Mouse (Mus musculus) heart, embryonic 14.5 days (tissue): ENCODE measurements around the gene Fcgr1. TPM values are rescaled to one million over a fixed set of nuclear protein-coding genes. Genes with fewer than 3 reads are reported as not detected.
"Not testable (repeated sequence)": the region's sequence is repeated elsewhere in the genome, so short reads cannot be mapped to it uniquely, and the experiment has no call there.

Experiments
- ATAC-seq: fragments of 200-750 bp; cut with Nextera tagmentation; 2 replicates; pipeline ENCODE4 v1.8.0; 2017; ENCODE audit warnings: low read depth, moderate TSS enrichment; ENCODE audit not compliant: insufficient number of reproducible peaks, insufficient read depth, low FRiP score
- H3K27ac ChIP-seq, 2 experiments: fragments of 200-500 bp in 1 of 2; fragments of 300-500 bp in 1 of 2; sonication (generic) in 1 of 2; replicated peaks in 1 of 2; 2 replicates each; pipeline ENCODE4 v1.5.1; 2012 to 2014; ENCODE audit warnings: low read depth in 2 of 2, low read length in 2 of 2, control low read depth in 1 of 2, mild to moderate bottlenecking in 1 of 2, mixed read lengths in 1 of 2; ENCODE audit not compliant: control insufficient read depth in 1 of 2, insufficient read depth in 1 of 2
- H3K27me3 ChIP-seq: fragments of 300-500 bp; sonication (generic); 2 replicates; pipeline ENCODE4 v1.6.1; 2014; ENCODE audit warnings: mild to moderate bottlenecking, low read length, control low read depth; ENCODE audit not compliant: control insufficient read depth, insufficient read depth
- H3K36me3 ChIP-seq: fragments of 300-500 bp; sonication (generic); 2 replicates; pipeline ENCODE4 v1.6.1; 2014; ENCODE audit warnings: mild to moderate bottlenecking, control low read depth, low read length, mixed read lengths; ENCODE audit not compliant: control insufficient read depth, insufficient read depth
- H3K4me1 ChIP-seq, 2 experiments: fragments of 200-500 bp in 1 of 2; fragments of 300-500 bp in 1 of 2; sonication (generic) in 1 of 2; 2 replicates each; pipeline ENCODE4 v1.6.1; 2012 to 2014; ENCODE audit warnings: low read length in 2 of 2, control low read depth in 1 of 2, mixed read lengths in 1 of 2; ENCODE audit not compliant: control insufficient read depth in 2 of 2, insufficient read depth in 2 of 2
- H3K4me2 ChIP-seq: fragments of 300-500 bp; sonication (generic); 2 replicates; pipeline ENCODE4 v1.6.1; 2014; ENCODE audit warnings: mild to moderate bottlenecking, low read length
- H3K4me3 ChIP-seq, 2 experiments: fragments of 200-500 bp in 1 of 2; fragments of 300-500 bp in 1 of 2; sonication (generic) in 1 of 2; 2 replicates each; pipeline ENCODE4 v1.5.1; 2012 to 2014; ENCODE audit warnings: low read length in 2 of 2, mild to moderate bottlenecking in 2 of 2, control low read depth in 1 of 2, low read depth in 1 of 2, moderate library complexity in 1 of 2; ENCODE audit not compliant: control insufficient read depth in 1 of 2, insufficient read depth in 1 of 2
- H3K9ac ChIP-seq: fragments of 300-500 bp; sonication (generic); 2 replicates; pipeline ENCODE4 v1.6.1; 2014; ENCODE audit warnings: mild to moderate bottlenecking, low read length
- H3K9me3 ChIP-seq: fragments of 300-500 bp; sonication (generic); 2 replicates; pipeline ENCODE4 v1.6.1; 2016; ENCODE audit warnings: low read length, control low read depth; ENCODE audit not compliant: control insufficient read depth
- WGBS: fragments of 180-500 bp; shearing (Covaris S2); extraction: QIAGEN DNeasy Blood & Tissue Kit; methylation state at CpG from one replicate; pipeline ENCODE4 v1.1.7; 2014; 5-methylcytosine and 5-hydroxymethylcytosine counted together
- polyA plus RNA-seq: library from polyadenylated mRNA; unstranded; fragments of >200 nt; fragmentation: Nextera tagmentation; extraction: Ambion mirVana; gene quantifications from 2 replicates; pipeline ENCODE4 v1.2.1, GENCODE M21; 2014

Gene Fcgr1
- polyA plus RNA-seq, 1 experiment from 2014 or later, result 2.1 TPM

DNA sequence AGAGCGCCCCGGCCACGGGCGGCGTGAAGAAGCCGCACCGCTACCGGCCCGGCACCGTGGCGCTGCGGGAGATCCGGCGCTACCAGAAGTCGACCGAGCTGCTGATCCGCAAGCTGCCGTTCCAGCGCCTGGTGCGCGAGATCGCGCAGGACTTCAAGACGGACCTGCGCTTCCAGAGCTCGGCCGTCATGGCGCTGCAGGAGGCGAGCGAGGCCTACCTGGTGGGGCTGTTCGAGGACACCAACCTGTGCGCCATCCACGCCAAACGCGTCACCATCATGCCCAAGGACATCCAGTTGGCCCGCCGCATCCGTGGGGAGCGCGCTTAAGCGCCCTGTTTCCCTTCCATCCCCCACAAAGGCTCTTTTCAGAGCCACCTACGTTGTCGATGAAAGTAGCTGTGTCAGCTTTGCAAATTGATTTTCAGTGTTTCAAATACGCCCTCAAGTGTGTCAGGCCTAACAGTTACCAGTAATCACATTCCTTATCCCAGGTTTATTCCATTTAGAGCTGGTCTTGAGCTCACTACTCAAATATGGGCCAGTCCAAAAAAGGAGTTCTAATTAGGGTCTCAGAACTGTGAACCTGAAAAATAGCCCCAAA lies 24.9 kb downstream of the Fcgr1 start:
- ATAC-seq, result 0 out of 2 replicates have a peak, but pooled peaks have one; percentile 11
- 2% methylated on average over 9 of the region's 44 CpGs for WGBS
- peak overlapping the region; percentile 95 for H3K4me2 ChIP-seq
- not testable (repeated sequence) for H3K9me3 ChIP-seq, H3K36me3 ChIP-seq, H3K27me3 ChIP-seq
- H3K4me1 ChIP-seq, result peaks cover 7 to 13% of the 10 kb centered on the region in 2 experiments
- H3K4me3 ChIP-seq, result peak overlapping the region; percentile 49 to 53
- peak overlapping the region; percentile 79 for H3K9ac ChIP-seq
- peak overlapping the region; percentile 87 to 95 for H3K27ac ChIP-seq

DNA sequence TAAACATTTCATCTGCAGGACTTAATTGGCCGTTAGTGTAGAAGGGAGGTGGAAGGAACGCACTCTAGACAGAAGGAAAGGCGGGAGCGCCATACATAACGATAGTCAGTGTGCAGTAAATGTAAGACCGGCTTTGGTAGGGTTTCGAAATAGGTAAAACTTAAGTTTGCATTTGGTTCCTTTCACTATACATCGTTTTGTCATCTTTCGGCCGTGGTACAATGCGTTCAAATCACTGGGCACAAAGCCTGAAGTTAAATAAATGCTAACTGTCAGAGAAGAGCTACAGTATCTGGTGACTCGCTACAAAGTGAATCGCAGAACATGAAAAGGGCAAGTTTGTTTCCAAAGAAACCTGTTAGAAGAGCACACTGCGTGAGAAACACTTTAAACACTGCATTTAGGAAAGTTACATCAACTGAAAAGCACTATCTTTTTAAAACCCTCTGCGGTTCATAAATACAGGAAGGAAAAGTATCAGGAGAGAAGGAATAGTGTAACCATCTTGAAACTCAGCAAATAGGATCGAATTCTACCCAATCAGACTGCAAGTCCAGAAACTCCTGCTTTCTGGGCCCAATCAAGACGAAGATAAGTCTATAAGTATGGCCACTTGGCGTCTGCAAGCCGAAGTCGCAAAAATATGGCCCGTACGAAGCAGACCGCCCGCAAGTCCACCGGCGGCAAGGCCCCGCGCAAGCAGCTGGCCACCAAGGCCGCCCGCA lies 25.6 kb downstream of the Fcgr1 start, which contains the start of gene Hist2h3b:
Gene Hist2h3b, plus strand, starts transcription at position 604 of the 725 bp plus-strand sequence.
- 28% methylated on average over 28 of the region's 30 CpGs for WGBS
- H3K4me3 ChIP-seq, result peak within 1 kb of the TSS; percentile 49 to 53
- H3K4me2 ChIP-seq, result peak within 1 kb of the TSS; percentile 95
- no peaks in the 10 kb centered on the region for H3K36me3 ChIP-seq
- no peaks in the 10 kb centered on the region for H3K27me3 ChIP-seq
- H3K9ac ChIP-seq, result peak within 1 kb of the TSS; percentile 79
- H3K27ac ChIP-seq, result peak within 1 kb of the TSS; percentile 87 to 95
- H3K4me1 ChIP-seq, result peaks cover 10 to 13% of the 10 kb centered on the region in 2 experiments
- ATAC-seq, result peak; percentile 60
- no peaks in the 10 kb centered on the region for H3K9me3 ChIP-seq

DNA sequence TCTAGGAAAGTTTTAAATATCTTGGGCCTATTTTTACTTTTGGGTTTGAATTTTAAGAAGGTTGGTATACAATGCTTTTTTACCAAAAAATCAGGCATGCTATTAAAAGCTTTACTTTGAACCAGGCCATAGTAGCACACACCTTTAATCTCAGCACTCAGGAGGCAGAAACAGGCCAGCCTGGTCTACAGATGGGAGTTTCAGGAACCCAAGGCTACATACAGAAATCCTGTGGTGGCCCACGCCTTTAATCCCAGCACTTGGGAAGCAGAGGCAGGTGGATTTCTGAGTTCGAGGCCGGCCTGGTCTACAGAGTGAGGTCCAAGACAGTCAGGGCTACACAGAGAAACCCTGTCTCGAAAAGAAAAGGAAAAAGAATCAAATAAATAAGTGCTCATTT lies 26.2 kb downstream of the Fcgr1 start:
- Histone ChIP-seq H3K4me1 (peaks cover 10 to 13% of the 10 kb centered on the region in 2 experiments), H3K9me3 (no peaks in the 10 kb centered on the region), H3K9ac (no peak overlapping the region), H3K27ac (peak overlapping the region in 1 of 2 experiments; percentile 87; a peak in 2 of 4 replicates), H3K27me3 (no peaks in the 10 kb centered on the region), H3K4me2 (peak overlapping the region; percentile 95; the same call in 1 of the 2 replicates), H3K4me3 (no peak overlapping the region), H3K36me3 (no peaks in the 10 kb centered on the region)
- WGBS, result 80% methylated on average over 4 of the region's 4 CpGs
- no peak for ATAC-seq

DNA sequence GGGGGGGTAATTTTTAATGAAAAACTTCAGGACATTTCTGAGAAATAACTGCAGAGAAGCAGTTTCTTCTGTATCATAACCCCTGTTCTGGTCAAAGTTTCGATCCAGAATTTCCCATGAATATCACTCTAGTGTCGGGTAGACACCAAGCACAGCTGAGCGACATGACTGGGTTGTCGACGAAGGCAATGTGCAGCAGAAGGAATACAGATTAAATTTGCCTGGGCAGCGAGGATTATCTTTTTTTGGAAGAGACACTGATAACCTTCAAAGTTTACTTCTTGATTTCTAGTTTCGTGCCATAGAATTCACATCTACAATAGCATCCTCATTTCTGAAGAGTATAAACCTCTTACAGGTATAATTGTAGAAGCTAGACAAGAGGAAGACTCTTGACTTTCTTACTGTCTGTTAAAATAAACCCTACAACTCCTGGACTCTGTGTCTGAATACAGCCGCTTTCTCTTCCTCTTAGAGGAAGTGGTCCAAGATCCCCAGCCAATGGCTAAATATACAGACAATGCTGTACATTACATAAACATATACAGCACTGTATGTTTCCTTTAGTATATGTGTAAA lies 27.5 kb downstream of the Fcgr1 start:
- H3K27ac ChIP-seq, result no peak overlapping the region
- peaks cover 15 to 19% of the 10 kb centered on the region in 2 experiments for H3K4me1 ChIP-seq
- no peaks in the 10 kb centered on the region for H3K9me3 ChIP-seq
- no peak for ATAC-seq
- no peak overlapping the region for H3K4me3 ChIP-seq
- no peak overlapping the region for H3K9ac ChIP-seq
- no peaks in the 10 kb centered on the region for H3K27me3 ChIP-seq
- whole genome bisulfite sequencing, result 59% methylated on average over 8 of the region's 8 CpGs
- H3K4me2 ChIP-seq, result no peak overlapping the region
- no peaks in the 10 kb centered on the region for H3K36me3 ChIP-seq

DNA sequence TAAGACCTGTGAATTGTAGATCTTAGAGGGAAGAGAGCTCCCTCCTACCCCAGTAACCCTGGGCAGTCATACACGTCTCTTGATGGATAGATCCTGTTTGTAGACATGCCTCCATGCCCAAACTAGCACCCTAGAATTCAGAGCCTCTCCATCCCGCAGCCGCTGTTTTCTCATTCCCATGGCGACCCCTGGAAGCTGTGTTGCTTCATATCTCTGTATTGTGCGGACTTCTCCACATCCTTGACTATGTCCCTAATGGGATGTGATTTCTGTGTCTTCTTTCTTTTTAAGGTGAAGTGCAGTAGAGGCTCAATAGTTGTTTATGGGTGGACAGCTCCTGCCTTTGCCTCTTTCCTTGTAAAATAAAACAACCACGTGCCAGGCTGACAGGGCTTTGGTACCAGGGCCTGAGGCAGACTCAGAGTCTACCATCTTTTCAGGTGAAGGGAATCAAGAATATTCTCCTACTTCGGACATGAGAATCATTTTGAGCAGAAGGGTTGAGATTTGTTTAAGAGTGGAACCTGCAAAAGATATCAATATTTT lies 29.3 kb downstream of the Fcgr1 start:
- Histone ChIP-seq H3K36me3 (no peaks in the 10 kb centered on the region), H3K27me3 (no peaks in the 10 kb centered on the region), H3K27ac (peak overlapping the region; percentile 97 to 99), H3K4me2 (peak overlapping the region; percentile 71), H3K9ac (peak overlapping the region; percentile 82), H3K4me3 (peak overlapping the region in 1 of 2 experiments; percentile 54; a peak in 2 of 4 replicates), H3K9me3 (no peaks in the 10 kb centered on the region), H3K4me1 (peaks cover 13 to 19% of the 10 kb centered on the region in 2 experiments)
- 82% methylated on average over 7 of the region's 7 CpGs for WGBS
- no peak for ATAC-seq

DNA sequence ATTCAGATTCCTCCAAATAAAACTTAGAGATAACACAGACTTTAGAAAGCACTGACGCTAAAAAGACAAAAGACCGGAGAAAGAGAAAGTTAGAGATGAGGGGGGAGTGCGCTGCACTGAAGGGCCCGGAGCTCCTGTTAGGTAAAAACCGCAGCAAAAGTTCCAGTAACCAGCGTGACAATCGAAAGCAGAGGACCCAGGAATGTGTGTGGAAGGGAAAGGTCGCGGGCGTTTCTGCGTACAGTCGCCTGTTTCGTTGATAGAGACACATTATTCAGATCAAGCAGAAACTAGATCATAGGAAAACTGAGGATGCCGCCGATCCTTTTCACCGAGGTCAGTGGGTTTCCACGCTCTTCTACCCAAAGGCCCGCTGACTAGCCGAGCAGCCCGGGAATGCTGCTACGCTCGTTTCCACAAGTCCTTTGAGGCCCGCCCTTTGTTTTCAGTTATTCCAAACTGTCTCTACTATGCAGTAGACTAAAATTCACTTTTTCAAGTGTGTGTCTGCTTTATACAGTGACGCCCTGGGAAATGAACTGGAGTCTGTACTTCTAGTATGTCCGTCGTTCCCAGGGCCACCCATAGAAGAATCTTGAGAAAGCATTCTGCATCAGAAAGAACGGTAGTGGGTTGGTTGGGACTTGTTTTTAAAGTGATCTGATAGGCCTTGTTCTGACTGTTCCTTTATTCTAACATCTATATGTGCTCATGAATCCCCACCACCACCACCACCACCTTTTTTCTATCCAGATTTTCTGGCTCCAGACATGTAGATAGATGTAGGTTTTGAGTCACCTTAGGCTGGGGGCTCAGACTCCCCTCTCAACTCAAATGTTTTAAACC lies 30.0 kb downstream of the Fcgr1 start:
- H3K9me3 ChIP-seq, result no peaks in the 10 kb centered on the region
- no peaks in the 10 kb centered on the region for H3K36me3 ChIP-seq
- no peaks in the 10 kb centered on the region for H3K27me3 ChIP-seq
- H3K4me1 ChIP-seq, result peaks cover 13 to 19% of the 10 kb centered on the region in 2 experiments
- WGBS, result 8% methylated on average over 27 of the region's 27 CpGs
- peak overlapping the region; percentile 82 for H3K9ac ChIP-seq
- peak overlapping the region; percentile 54 to 58 for H3K4me3 ChIP-seq
- H3K4me2 ChIP-seq, result peak overlapping the region; percentile 71
- H3K27ac ChIP-seq, result peak overlapping the region; percentile 97 to 99
- ATAC-seq, result no peak
